Comparison of ENCODE assay signal across 9 mouse cellular contexts in the genomic region with DNA sequence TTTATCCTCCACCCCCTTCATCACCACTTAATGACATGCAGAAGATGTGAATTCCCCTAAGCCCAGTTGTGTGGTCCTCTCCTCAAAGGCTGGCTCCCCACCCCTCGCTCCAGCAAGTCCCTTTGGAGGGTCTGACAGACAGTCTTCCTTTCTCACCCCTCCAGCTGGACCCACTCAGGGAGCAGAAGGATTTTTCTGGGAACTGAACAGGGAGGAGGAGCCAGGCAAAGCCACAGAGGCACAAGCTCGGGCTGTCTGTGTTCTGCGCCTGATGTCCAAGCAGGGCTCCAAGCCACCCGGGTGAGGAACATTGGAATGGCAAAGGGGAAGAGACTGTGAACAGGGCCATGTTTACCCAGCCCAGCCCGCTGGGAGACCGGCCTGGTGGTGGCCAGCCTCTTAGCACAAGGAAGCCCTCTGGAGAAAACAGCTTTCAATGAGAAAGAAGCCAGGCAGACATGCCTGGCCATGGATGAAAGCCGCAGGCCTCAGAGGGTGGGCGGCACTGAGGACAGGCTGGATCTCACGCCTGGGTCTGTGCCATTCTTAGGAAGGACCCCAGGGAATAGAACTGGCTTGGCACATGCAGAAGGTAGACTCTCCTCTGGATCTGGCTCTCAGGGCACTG.
DNase-seq lines count a peak whose midpoint lies in the region; ATAC-seq and TF ChIP-seq lines count a peak whose summit lies in the region.
"Had no signal": no experiment of that assay in that cellular context is flagged by ENCODE, and none has a peak within 500 bp of the region (broad histone marks: within the 10 kb centered on the region; RNA-seq: fewer than 3 reads in every experiment).

No protein-coding gene starts in this region.

- H3K4me3 ChIP-seq in lung, adult 2 months (replicated peaks; ENCODE audit: extremely low read depth, low read depth, low read length), result no peak overlapping the region
- no peak overlapping the region for H3K4me3 ChIP-seq in forebrain, embryonic 16.5 days (replicated peaks; ENCODE audit: low read length)
- H3K4me3 ChIP-seq in intestine, embryonic 15.5 days (replicated peaks), result no peak overlapping the region
- no peak overlapping the region for H3K4me3 ChIP-seq in midbrain, postnatal 0 days (ENCODE audit: low read depth, low read length)
- H3K4me3 ChIP-seq: megakaryocyte, embryonic 14.5 days had no signal

- peak; percentile 8 to 16 for DNase-seq in lung, adult 18-20 months
- no peak for DNase-seq in lung, adult 2 months
- DNase-seq in midbrain, postnatal 0 days (ENCODE audit: low spot score), result peak; percentile 70
- DNase-seq in adrenal gland, postnatal 25 days, result no peak
- DNase-seq in thymus, postnatal 36 days, result no peak
- no peak for DNase-seq in spleen, adult 18-20 months

- no peak for TF ChIP-seq CTCF in lung, adult 2 months (IDR thresholded peaks at IDR 0.05; ENCODE audit: insufficient read depth, low read length)
- no peak for TF ChIP-seq CTCF in midbrain, postnatal 0 days (IDR thresholded peaks at IDR 0.05)

- H3K4me2 ChIP-seq in forebrain, embryonic 16.5 days (ENCODE audit: low read length), result no peak overlapping the region
- no peak overlapping the region for H3K4me2 ChIP-seq in intestine, embryonic 15.5 days (replicated peaks)
- H3K4me2 ChIP-seq in midbrain, postnatal 0 days (ENCODE audit: low read depth, low read length, poor library complexity, severe bottlenecking), result no peak overlapping the region

- H3K27me3 ChIP-seq in forebrain, embryonic 16.5 days (replicated peaks; ENCODE audit: control insufficient read depth, insufficient read depth, low read length), result no peaks in the 10 kb centered on the region
- H3K27me3 ChIP-seq in intestine, embryonic 15.5 days (replicated peaks), result no peaks in the 10 kb centered on the region
- no peaks in the 10 kb centered on the region for H3K27me3 ChIP-seq in midbrain, postnatal 0 days (ENCODE audit: insufficient read depth, low read length)

- peak; percentile 76 for ATAC-seq in forebrain, embryonic 16.5 days
- ATAC-seq in intestine, embryonic 15.5 days, result peak; percentile 85
- peak; percentile 83 for ATAC-seq in midbrain, postnatal 0 days (ENCODE audit: low FRiP score)

- whole genome bisulfite sequencing in lung, adult 2 months, result 32% methylated on average over 9 of the region's 9 CpGs
- 25% methylated on average over 9 of the region's 9 CpGs for WGBS in forebrain, embryonic 16.5 days
- WGBS in intestine, embryonic 15.5 days, result 36% methylated on average over 9 of the region's 9 CpGs
- 13% methylated on average over 9 of the region's 9 CpGs for WGBS in midbrain, postnatal 0 days

- H3K9ac ChIP-seq in forebrain, embryonic 16.5 days (replicated peaks; ENCODE audit: low read depth, low read length), result no peak overlapping the region
- no peak overlapping the region for H3K9ac ChIP-seq in intestine, embryonic 15.5 days
- no peak overlapping the region for H3K9ac ChIP-seq in midbrain, postnatal 0 days (replicated peaks; ENCODE audit: low read length, poor library complexity, severe bottlenecking)

- no peaks in the 10 kb centered on the region for H3K36me3 ChIP-seq in forebrain, embryonic 16.5 days (ENCODE audit: control insufficient read depth, insufficient read depth)
- no peaks in the 10 kb centered on the region for H3K36me3 ChIP-seq in intestine, embryonic 15.5 days
- H3K36me3 ChIP-seq in midbrain, postnatal 0 days (ENCODE audit: insufficient read depth, low read length), result no peaks in the 10 kb centered on the region

- peak overlapping the region; percentile 31 for H3K27ac ChIP-seq in forebrain, embryonic 16.5 days (ENCODE audit: low read length)
- peak overlapping the region; percentile 69 for H3K27ac ChIP-seq in intestine, embryonic 15.5 days
- H3K27ac ChIP-seq in midbrain, postnatal 0 days (ENCODE audit: low read depth, low read length), result no peak overlapping the region

- TF ChIP-seq POLR2A in lung, adult 2 months (IDR thresholded peaks at IDR 0.05; ENCODE audit: borderline replicate concordance, extremely low read depth, low read depth, low read length), result no peak

- H3K9me3 ChIP-seq in forebrain, embryonic 16.5 days (ENCODE audit: control insufficient read depth, low read length), result no peaks in the 10 kb centered on the region
- no peaks in the 10 kb centered on the region for H3K9me3 ChIP-seq in intestine, embryonic 15.5 days
- no peaks in the 10 kb centered on the region for H3K9me3 ChIP-seq in midbrain, postnatal 0 days (ENCODE audit: low read length)
- H3K9me3 ChIP-seq: megakaryocyte, embryonic 14.5 days had no signal

- no peaks in the 10 kb centered on the region for H3K4me1 ChIP-seq in lung, adult 2 months (ENCODE audit: control insufficient read depth, insufficient read depth, low read length)
- peaks cover 19% of the 10 kb centered on the region for H3K4me1 ChIP-seq in forebrain, embryonic 16.5 days (replicated peaks; ENCODE audit: control insufficient read depth, insufficient read depth, low read length)
- no peaks in the 10 kb centered on the region for H3K4me1 ChIP-seq in intestine, embryonic 15.5 days (replicated peaks)
- H3K4me1 ChIP-seq in midbrain, postnatal 0 days (ENCODE audit: insufficient read depth, low read length), result no peaks in the 10 kb centered on the region
- H3K4me1 ChIP-seq: megakaryocyte, embryonic 14.5 days had no signal

Comparison
In these comparisons a context has a peak if more than half of its experiments do, and no peak if none do; other contexts are left out.
1. DNase-seq: peak in lung, adult 18-20 months (2 of 2) and midbrain, postnatal 0 days (single experiment); none in lung, adult 2 months (single experiment), adrenal gland, postnatal 25 days (single experiment), thymus, postnatal 36 days (0 of 2) and spleen, adult 18-20 months (0 of 2).
2. Peak in every context shown above with its lines, with median percentiles within 50 percentile points of each other: ATAC-seq.